In the genomic region with DNA sequence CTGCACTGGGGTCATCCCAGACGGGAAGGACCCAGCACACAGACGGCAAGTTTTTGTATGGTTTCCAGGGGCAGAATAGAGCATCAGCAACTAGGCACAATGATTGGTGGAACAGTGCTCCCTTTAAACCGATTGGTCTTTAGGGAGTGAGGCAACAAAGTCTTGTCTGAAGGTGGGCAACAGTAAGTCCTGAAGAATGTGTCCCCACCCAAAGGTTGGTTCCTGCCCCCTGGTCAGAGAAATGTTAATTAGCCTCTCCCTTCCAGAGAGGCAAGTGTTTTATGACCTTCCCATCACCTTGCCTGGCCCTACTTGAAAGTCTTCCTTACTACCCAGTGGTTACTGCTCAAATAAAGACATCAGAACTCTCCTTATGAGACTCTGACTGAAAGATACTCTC, we compare ENCODE assay signal across 26 mouse cellular contexts.
"Had no signal": no experiment of that assay in that cellular context is flagged by ENCODE, and none has a peak within 500 bp of the region (broad histone marks: within the 10 kb centered on the region; RNA-seq: fewer than 3 reads in every experiment).

No protein-coding gene starts in this region.

- H3K27ac ChIP-seq: gastrocnemius, adult 2 months; heart, embryonic 10.5 days; hindbrain, embryonic 10.5 days; hindbrain, embryonic 12.5 days; hindbrain, embryonic 14.5 days; intestine, embryonic 15.5 days; layer of hippocampus, adult 2 months; left cerebral cortex, adult 2 months; limb, embryonic 10.5 days; limb, embryonic 12.5 days; liver, embryonic 12.5 days; liver, embryonic 14.5 days had no signal

- H3K4me1 ChIP-seq: heart, embryonic 10.5 days; heart, embryonic 12.5 days; hindbrain, embryonic 10.5 days; hindbrain, embryonic 12.5 days; intestine, embryonic 15.5 days; limb, embryonic 10.5 days; limb, embryonic 12.5 days; liver, embryonic 12.5 days had no signal

- DNase-seq: gastrocnemius, adult 2 months; gastrocnemius, postnatal 10 days; gastrocnemius, postnatal 25 days; heart, adult 18-20 months; heart, postnatal 10 days; heart, postnatal 4 days; kidney, adult 18-20 months; kidney, adult 8-10 months; kidney, postnatal 10 days; kidney, postnatal 25 days; kidney, postnatal 4 days had no signal

- H3K36me3 ChIP-seq: heart, embryonic 10.5 days; heart, embryonic 12.5 days; hindbrain, embryonic 10.5 days; hindbrain, embryonic 12.5 days; intestine, embryonic 15.5 days; limb, embryonic 10.5 days; limb, embryonic 12.5 days; liver, embryonic 12.5 days had no signal

- ATAC-seq: hindbrain, embryonic 16.5 days; inflammation-experienced regulatory T-cells, adult 6 months; intestine, embryonic 15.5 days; intestine, postnatal 0 days; liver, embryonic 12.5 days had no signal

- H3K4me3 ChIP-seq: gastrocnemius, adult 2 months; heart, embryonic 10.5 days; heart, embryonic 12.5 days; hindbrain, embryonic 10.5 days; hindbrain, embryonic 12.5 days; intestine, embryonic 15.5 days; layer of hippocampus, adult 2 months; left cerebral cortex, adult 2 months; limb, embryonic 10.5 days; limb, embryonic 12.5 days; liver, embryonic 12.5 days had no signal

- H3K4me2 ChIP-seq: heart, embryonic 12.5 days; hindbrain, embryonic 12.5 days; hindbrain, embryonic 14.5 days; intestine, embryonic 15.5 days; limb, embryonic 12.5 days; liver, embryonic 12.5 days had no signal

- H3K9ac ChIP-seq: heart, embryonic 12.5 days; hindbrain, embryonic 12.5 days; hindbrain, embryonic 14.5 days; intestine, embryonic 15.5 days; limb, embryonic 12.5 days; liver, embryonic 12.5 days; liver, embryonic 14.5 days had no signal

- H3K9me3 ChIP-seq: heart, embryonic 10.5 days; heart, embryonic 12.5 days; hindbrain, embryonic 10.5 days; hindbrain, embryonic 12.5 days; intestine, embryonic 15.5 days; limb, embryonic 10.5 days; limb, embryonic 12.5 days; liver, embryonic 12.5 days had no signal

- H3K27me3 ChIP-seq: heart, embryonic 12.5 days; hindbrain, embryonic 12.5 days; intestine, embryonic 15.5 days; limb, embryonic 12.5 days; liver, embryonic 12.5 days had no signal
